Mouse (Mus musculus) kidney, postnatal 36 days (tissue): ENCODE measurements around the gene Synj2.
A peak's percentile ranks its signal among the peaks of the same experiment; 100 is the strongest.

Experiments used
- DNase-seq, 2 experiments: peaks; one replicate each; pipeline ENCODE4 v3.0.0; 2021 to 2022; ENCODE audit warnings: mixed read lengths in 2 of 2

The Synj2 gene

GRCm38 (mm10) chr17:6062793-6063192 lies 121.7 kb downstream of the Synj2 start:
- DNase-seq: no peak

GRCm38 (mm10) chr17:6063532-6063931 lies 122.5 kb downstream of the Synj2 start:
- DNase-seq: no peak

- no peak for DNase-seq
Measured at GRCm38 (mm10) chr17:6066021-6066420, 124.9 kb downstream of the Synj2 start.

- DNase-seq: no peak
Measured at GRCm38 (mm10) chr17:6067613-6068012, 126.5 kb downstream of the Synj2 start.

GRCm38 (mm10) chr17:6069866-6070265 lies 128.8 kb downstream of the Synj2 start:
- DNase-seq: no peak

- DNase-seq: no peak
Measured at GRCm38 (mm10) chr17:6073405-6073804, 132.3 kb downstream of the Synj2 start.

- peak; percentile 97 to 99 for DNase-seq
Measured at GRCm38 (mm10) chr17:6079287-6080122, 138.4 kb downstream of the Synj2 start, which contains the start of the genes Serac1 and Gtf2h5. Gene Serac1, minus strand, starts transcription at chr17:6079741. Gene Gtf2h5, plus strand, starts transcription at chr17:6079786.

- no peak for DNase-seq
Measured at GRCm38 (mm10) chr17:6083323-6083890, 142.3 kb downstream of the Synj2 start.

- no peak for DNase-seq
Measured at GRCm38 (mm10) chr17:6091604-6092003, 150.5 kb downstream of the Synj2 start.
